Mouse (Mus musculus): ENCODE data around the gene Camk1g. TPM values are rescaled to one million over a fixed set of nuclear protein-coding genes. Genes with fewer than 3 reads are reported as not detected.

Camk1g gene
- polyA plus RNA-seq, 1 experiment = 34.4 TPM

GRCm38 (mm10) chr1:193398728-193399437 lies 28.8 kb upstream of the Camk1g start:
- TF ChIP-seq POLR2A (IDR thresholded peaks at IDR 0.05; ENCODE audit: extremely low read depth, insufficient read depth, low read length) (no peak), CTCF (IDR thresholded peaks at IDR 0.05; ENCODE audit: extremely low read depth, insufficient read depth, low read length) (no peak)
- no peaks in the 10 kb centered on the region for H3K4me1 ChIP-seq (ENCODE audit: control insufficient read depth, insufficient read depth, low read length)
- H3K27ac ChIP-seq (ENCODE audit: insufficient read depth, low read length) = no peak overlapping the region
- no peak overlapping the region for H3K4me3 ChIP-seq (ENCODE audit: insufficient read depth, low read length)

GRCm38 (mm10) chr1:193397109-193397508 lies 27.0 kb upstream of the Camk1g start:
- Histone ChIP-seq H3K4me3 (ENCODE audit: insufficient read depth, low read length) (no peak overlapping the region), H3K4me1 (ENCODE audit: control insufficient read depth, insufficient read depth, low read length) (no peaks in the 10 kb centered on the region), H3K27ac (ENCODE audit: insufficient read depth, low read length) (no peak overlapping the region)
- TF ChIP-seq CTCF (IDR thresholded peaks at IDR 0.05; ENCODE audit: extremely low read depth, insufficient read depth, low read length) = no peak
- TF ChIP-seq POLR2A (IDR thresholded peaks at IDR 0.05; ENCODE audit: extremely low read depth, insufficient read depth, low read length) = no peak

- no peak overlapping the region for H3K4me3 ChIP-seq (ENCODE audit: insufficient read depth, low read length)
- no peaks in the 10 kb centered on the region for H3K4me1 ChIP-seq (ENCODE audit: control insufficient read depth, insufficient read depth, low read length)
- no peak overlapping the region for H3K27ac ChIP-seq (ENCODE audit: insufficient read depth, low read length)
- TF ChIP-seq CTCF (IDR thresholded peaks at IDR 0.05; ENCODE audit: extremely low read depth, insufficient read depth, low read length) (no peak), POLR2A (IDR thresholded peaks at IDR 0.05; ENCODE audit: extremely low read depth, insufficient read depth, low read length) (no peak)
These were observed 22.2 kb upstream of the Camk1g start for GRCm38 (mm10) chr1:193392266-193392665.

- Histone ChIP-seq H3K4me3 (ENCODE audit: insufficient read depth, low read length) (no peak overlapping the region), H3K4me1 (ENCODE audit: control insufficient read depth, insufficient read depth, low read length) (no peaks in the 10 kb centered on the region), H3K27ac (ENCODE audit: insufficient read depth, low read length) (no peak overlapping the region)
- TF ChIP-seq POLR2A (IDR thresholded peaks at IDR 0.05; ENCODE audit: extremely low read depth, insufficient read depth, low read length) (no peak), CTCF (IDR thresholded peaks at IDR 0.05; ENCODE audit: extremely low read depth, insufficient read depth, low read length) (no peak)
These were observed 19.9 kb upstream of the Camk1g start for GRCm38 (mm10) chr1:193390004-193390403.

GRCm38 (mm10) chr1:193389505-193389904 lies 19.4 kb upstream of the Camk1g start:
- no peak for TF ChIP-seq CTCF (IDR thresholded peaks at IDR 0.05; ENCODE audit: extremely low read depth, insufficient read depth, low read length)
- no peak for TF ChIP-seq POLR2A (IDR thresholded peaks at IDR 0.05; ENCODE audit: extremely low read depth, insufficient read depth, low read length)
- no peak overlapping the region for H3K27ac ChIP-seq (ENCODE audit: insufficient read depth, low read length)
- no peaks in the 10 kb centered on the region for H3K4me1 ChIP-seq (ENCODE audit: control insufficient read depth, insufficient read depth, low read length)
- no peak overlapping the region for H3K4me3 ChIP-seq (ENCODE audit: insufficient read depth, low read length)

GRCm38 (mm10) chr1:193387241-193387640 lies 17.1 kb upstream of the Camk1g start:
- no peak for TF ChIP-seq POLR2A (IDR thresholded peaks at IDR 0.05; ENCODE audit: extremely low read depth, insufficient read depth, low read length)
- TF ChIP-seq CTCF (IDR thresholded peaks at IDR 0.05; ENCODE audit: extremely low read depth, insufficient read depth, low read length) = no peak
- Histone ChIP-seq H3K4me3 (ENCODE audit: insufficient read depth, low read length) (no peak overlapping the region), H3K27ac (ENCODE audit: insufficient read depth, low read length) (no peak overlapping the region), H3K4me1 (ENCODE audit: control insufficient read depth, insufficient read depth, low read length) (no peaks in the 10 kb centered on the region; the same call in 1 of the 2 replicates)

- Histone ChIP-seq H3K27ac (ENCODE audit: insufficient read depth, low read length) (no peak overlapping the region), H3K4me3 (ENCODE audit: insufficient read depth, low read length) (no peak overlapping the region), H3K4me1 (ENCODE audit: control insufficient read depth, insufficient read depth, low read length) (peaks cover 6% of the 10 kb centered on the region)
- no peak for TF ChIP-seq POLR2A (IDR thresholded peaks at IDR 0.05; ENCODE audit: extremely low read depth, insufficient read depth, low read length)
- peak; percentile 95 for TF ChIP-seq CTCF (IDR thresholded peaks at IDR 0.05; ENCODE audit: extremely low read depth, insufficient read depth, low read length)
These were observed 16.0 kb upstream of the Camk1g start for GRCm38 (mm10) chr1:193386136-193386535.

- no peak overlapping the region for H3K4me3 ChIP-seq (ENCODE audit: insufficient read depth, low read length)
- no peak overlapping the region for H3K27ac ChIP-seq (ENCODE audit: insufficient read depth, low read length)
- peaks cover 7% of the 10 kb centered on the region for H3K4me1 ChIP-seq (ENCODE audit: control insufficient read depth, insufficient read depth, low read length)
- TF ChIP-seq POLR2A (IDR thresholded peaks at IDR 0.05; ENCODE audit: extremely low read depth, insufficient read depth, low read length) (no peak), CTCF (IDR thresholded peaks at IDR 0.05; ENCODE audit: extremely low read depth, insufficient read depth, low read length) (peak; percentile 52)
These were observed 12.9 kb upstream of the Camk1g start for GRCm38 (mm10) chr1:193382841-193383462.

- H3K27ac ChIP-seq (ENCODE audit: insufficient read depth, low read length) = no peak overlapping the region
- TF ChIP-seq CTCF (IDR thresholded peaks at IDR 0.05; ENCODE audit: extremely low read depth, insufficient read depth, low read length) (no peak), POLR2A (IDR thresholded peaks at IDR 0.05; ENCODE audit: extremely low read depth, insufficient read depth, low read length) (no peak)
- peaks cover 7% of the 10 kb centered on the region for H3K4me1 ChIP-seq (ENCODE audit: control insufficient read depth, insufficient read depth, low read length)
- H3K4me3 ChIP-seq (ENCODE audit: insufficient read depth, low read length) = no peak overlapping the region
These were observed 12.3 kb upstream of the Camk1g start for GRCm38 (mm10) chr1:193382435-193382834.

All from cortical plate, adult 2 months (tissue).